Mouse (Mus musculus): Measurements from ENCODE around the gene Pagr1b.

- TF ChIP-seq CTCF (IDR thresholded peaks at IDR 0.05 in 2 of 3, conservative IDR thresholded peaks at IDR 0.05 in 1 of 3; ENCODE audit: control insufficient read depth in 1 of 3, insufficient read depth in 1 of 3, low read depth in 2 of 3, low read length in 3 of 3, poor library complexity in 1 of 3, severe bottlenecking in 1 of 3) (no peak), MAX (IDR thresholded peaks at IDR 0.05; ENCODE audit: low read length) (no peak), GATA1 (IDR thresholded peaks at IDR 0.05; ENCODE audit: low read depth, low read length) (no peak), ZNF384 (IDR thresholded peaks at IDR 0.05; ENCODE audit: low read depth, low read length) (no peak), POLR2AphosphoS5 (IDR thresholded peaks at IDR 0.05; ENCODE audit: borderline replicate concordance, low read depth, low read length) (no peak), TBP (IDR thresholded peaks at IDR 0.05; ENCODE audit: low read depth, low read length) (peak; percentile 52), MEF2A (IDR thresholded peaks at IDR 0.05; ENCODE audit: extremely low read depth, insufficient replicate concordance, low read depth, low read length, poor library complexity, severe bottlenecking) (no peak), CHD1 (IDR thresholded peaks at IDR 0.05; ENCODE audit: low read depth, low read length) (no peak), EP300 (IDR thresholded peaks at IDR 0.05; ENCODE audit: low read depth in 1 of 2, low read length in 2 of 2) (no peak), POLR2A (IDR thresholded peaks at IDR 0.05; ENCODE audit: control insufficient read depth in 1 of 2, insufficient read depth in 1 of 2, low read depth in 1 of 2, low read length in 2 of 2, poor library complexity in 1 of 2) (no peak; a peak in 1 of 4 replicates), RCOR1 (IDR thresholded peaks at IDR 0.05; ENCODE audit: low read depth, low read length) (no peak), USF1 (IDR thresholded peaks at IDR 0.05; ENCODE audit: low read depth, low read length) (no peak), USF2 (IDR thresholded peaks at IDR 0.05; ENCODE audit: borderline replicate concordance in 1 of 2, insufficient read depth in 1 of 2, low read depth in 1 of 2, low read length in 2 of 2) (no peak), CHD2 (IDR thresholded peaks at IDR 0.05; ENCODE audit: low read length) (no peak)
Measured at GRCm38 (mm10) chr7:127016081-127016480, 203 bp downstream of the Pagr1b start.
